Mouse (Mus musculus) intestine, postnatal 0 days (tissue): ENCODE measurements around the gene Sec14l4. TPM values are rescaled to one million over a fixed set of nuclear protein-coding genes. Genes with fewer than 3 reads are reported as not detected.

ENCODE experiments used
- ATAC-seq: fragments of 200-750 bp; cut with Nextera tagmentation; 2 replicates; pipeline ENCODE4 v1.8.0; 2017; ENCODE audit warnings: mild to moderate bottlenecking, moderate TSS enrichment, moderate library complexity
- H3K27ac ChIP-seq: fragments of 300-500 bp; sonication (generic); 2 replicates; pipeline ENCODE4 v1.5.1; 2014; ENCODE audit warnings: mild to moderate bottlenecking, low read depth, low read length, moderate library complexity
- H3K27me3 ChIP-seq: fragments of 300-500 bp; sonication (generic); replicated peaks from 2 replicates; pipeline ENCODE4 v1.6.1; 2014; ENCODE audit warnings: low read length, mixed read lengths; ENCODE audit not compliant: control insufficient read depth, insufficient read depth
- H3K36me3 ChIP-seq: fragments of 300-500 bp; sonication (generic); 2 replicates; pipeline ENCODE4 v1.6.1; 2014; ENCODE audit warnings: mild to moderate bottlenecking, moderate library complexity; ENCODE audit not compliant: control insufficient read depth, insufficient read depth
- H3K4me1 ChIP-seq: fragments of 300-500 bp; sonication (generic); replicated peaks from 2 replicates; pipeline ENCODE4 v1.6.1; 2014; ENCODE audit warnings: antibody characterized with exemption, low read length, mixed read lengths; ENCODE audit not compliant: control insufficient read depth, insufficient read depth
- H3K4me2 ChIP-seq: fragments of 300-500 bp; sonication (generic); replicated peaks from 2 replicates; pipeline ENCODE4 v1.6.1; 2014; ENCODE audit warnings: low read depth, mild to moderate bottlenecking, moderate library complexity
- H3K4me3 ChIP-seq: fragments of 300-500 bp; sonication (generic); 2 replicates; pipeline ENCODE4 v1.5.1; 2014; ENCODE audit warnings: low read depth, low read length
- H3K9ac ChIP-seq: fragments of 300-500 bp; sonication (generic); 2 replicates; pipeline ENCODE4 v1.6.1; 2014; ENCODE audit warnings: mild to moderate bottlenecking, low read depth, low read length
- H3K9me3 ChIP-seq: fragments of 300-500 bp; sonication (generic); 2 replicates; pipeline ENCODE4 v1.6.1; 2016; ENCODE audit warnings: mixed run types; ENCODE audit not compliant: control insufficient read depth
- CTCF ChIP-seq: sonication (generic); IDR thresholded peaks from 2 replicates; pipeline ENCODE4 v1.5.1; 2016; ENCODE audit warnings: low read depth, mild to moderate bottlenecking, control low read depth, antibody characterized with exemption, moderate library complexity
- WGBS: fragments of 180-500 bp; shearing (Covaris S2); extraction: QIAGEN DNeasy Blood & Tissue Kit; methylation state at CpG from one replicate; pipeline ENCODE4 v1.1.7; 2014; 5-methylcytosine and 5-hydroxymethylcytosine counted together
- polyA plus RNA-seq: library from polyadenylated mRNA; unstranded; fragments of >200 nt; fragmentation: Nextera tagmentation; extraction: Ambion mirVana; gene quantifications from 2 replicates; pipeline ENCODE4 v1.2.1, GENCODE M21; 2015

Gene Sec14l4
- polyA plus RNA-seq, 1 experiment from 2014 or later: 0.13 TPM

GRCm38 (mm10) chr11:4034169-4034568, 2.9 kb downstream of the Sec14l4 start:
- H3K27ac ChIP-seq: no peak overlapping the region
- ATAC-seq: no peak
- no peak overlapping the region for H3K4me3 ChIP-seq
- no peak for TF ChIP-seq CTCF
- no peaks in the 10 kb centered on the region for H3K27me3 ChIP-seq
- H3K4me1 ChIP-seq: no peaks in the 10 kb centered on the region
- no peak overlapping the region for H3K9ac ChIP-seq
- no peaks in the 10 kb centered on the region for H3K36me3 ChIP-seq
- 88% methylated on average over 4 of the region's 4 CpGs for WGBS
- H3K9me3 ChIP-seq: no peaks in the 10 kb centered on the region
- no peak overlapping the region for H3K4me2 ChIP-seq

- Histone ChIP-seq H3K9me3 (no peaks in the 10 kb centered on the region), H3K27ac (peak overlapping the region; percentile 41; the same call in 1 of the 2 replicates), H3K9ac (no peak overlapping the region), H3K27me3 (no peaks in the 10 kb centered on the region), H3K4me1 (no peaks in the 10 kb centered on the region), H3K4me2 (no peak overlapping the region), H3K4me3 (no peak overlapping the region), H3K36me3 (no peaks in the 10 kb centered on the region)
- peak; percentile 92 for ATAC-seq
- 53% methylated on average over 18 of the region's 18 CpGs for WGBS
- TF ChIP-seq CTCF: no peak
These were observed 4.0 kb downstream of the Sec14l4 start for GRCm38 (mm10) chr11:4035116-4035892.

GRCm38 (mm10) chr11:4035916-4036315, 4.7 kb downstream of the Sec14l4 start:
- Histone ChIP-seq H3K4me1 (no peaks in the 10 kb centered on the region), H3K4me2 (no peak overlapping the region), H3K27ac (no peak overlapping the region), H3K27me3 (no peaks in the 10 kb centered on the region), H3K9ac (no peak overlapping the region), H3K9me3 (no peaks in the 10 kb centered on the region), H3K4me3 (no peak overlapping the region), H3K36me3 (no peaks in the 10 kb centered on the region)
- WGBS: 69% methylated on average over 6 of the region's 6 CpGs
- no peak for TF ChIP-seq CTCF
- ATAC-seq: no peak

GRCm38 (mm10) chr11:4036365-4037084, 5.3 kb downstream of the Sec14l4 start:
- Histone ChIP-seq H3K9me3 (no peaks in the 10 kb centered on the region), H3K4me1 (no peaks in the 10 kb centered on the region), H3K27me3 (no peaks in the 10 kb centered on the region), H3K9ac (no peak overlapping the region), H3K36me3 (no peaks in the 10 kb centered on the region), H3K4me2 (no peak overlapping the region), H3K27ac (no peak overlapping the region), H3K4me3 (no peak overlapping the region)
- WGBS: 65% methylated on average over 9 of the region's 9 CpGs
- TF ChIP-seq CTCF: no peak
- ATAC-seq: no peak

- Histone ChIP-seq H3K4me2 (no peak overlapping the region), H3K27ac (no peak overlapping the region), H3K27me3 (no peaks in the 10 kb centered on the region), H3K36me3 (no peaks in the 10 kb centered on the region), H3K4me3 (no peak overlapping the region), H3K9ac (no peak overlapping the region), H3K4me1 (no peaks in the 10 kb centered on the region), H3K9me3 (no peaks in the 10 kb centered on the region)
- WGBS: 91% methylated on average over 4 of the region's 4 CpGs
- ATAC-seq: no peak
- TF ChIP-seq CTCF: no peak
These were observed 8.7 kb downstream of the Sec14l4 start for GRCm38 (mm10) chr11:4039951-4040350.

- H3K27ac ChIP-seq: no peak overlapping the region
- no peak for TF ChIP-seq CTCF
- H3K36me3 ChIP-seq: no peaks in the 10 kb centered on the region
- H3K4me2 ChIP-seq: no peak overlapping the region
- H3K9me3 ChIP-seq: no peaks in the 10 kb centered on the region
- H3K4me3 ChIP-seq: no peak overlapping the region
- no peak overlapping the region for H3K9ac ChIP-seq
- 85% methylated on average over 6 of the region's 6 CpGs for WGBS
- no peaks in the 10 kb centered on the region for H3K4me1 ChIP-seq
- no peak for ATAC-seq
- no peaks in the 10 kb centered on the region for H3K27me3 ChIP-seq
These were observed 9.9 kb downstream of the Sec14l4 start for GRCm38 (mm10) chr11:4041123-4041625.
